Mouse (Mus musculus): ENCODE results near the gene Dclre1a.

GRCm38 (mm10) chr19:56531251-56531650 lies 16.8 kb downstream of the Dclre1a start:
- TF ChIP-seq CTCF (IDR thresholded peaks at IDR 0.05; ENCODE audit: borderline replicate concordance, insufficient read depth, low read depth, low read length): no peak
- no peak for TF ChIP-seq POLR2A (IDR thresholded peaks at IDR 0.05; ENCODE audit: borderline replicate concordance, insufficient read depth, low read length)

Data from cerebellum, adult 2 months (tissue).